Mouse (Mus musculus): Measurements from ENCODE around the gene Lpp. TPM values are rescaled to one million over a fixed set of nuclear protein-coding genes. Genes with fewer than 3 reads are reported as not detected.

Lpp gene
- total RNA-seq, 2 experiments from 2014 or later = 1.2 to 3.8 TPM

- ATAC-seq (replicated peaks; ENCODE audit: poor library complexity) = no peak
Observed at GRCm38 (mm10) chr16:24836550-24836949, 443.2 kb downstream of the Lpp start.

GRCm38 (mm10) chr16:24839018-24839417, 445.7 kb downstream of the Lpp start:
- no peak for ATAC-seq (replicated peaks; ENCODE audit: poor library complexity)

- ATAC-seq (replicated peaks; ENCODE audit: poor library complexity) = no peak
Observed at GRCm38 (mm10) chr16:24840073-24840472, 446.8 kb downstream of the Lpp start.

GRCm38 (mm10) chr16:24846141-24846540, 452.8 kb downstream of the Lpp start:
- ATAC-seq (replicated peaks; ENCODE audit: poor library complexity) = no peak

GRCm38 (mm10) chr16:24859509-24860140, 466.3 kb downstream of the Lpp start:
- peak; percentile 90 for ATAC-seq (replicated peaks; ENCODE audit: poor library complexity)

GRCm38 (mm10) chr16:24860445-24860844, 467.1 kb downstream of the Lpp start:
- peak; percentile 17; the same call in 1 of the 2 replicates for ATAC-seq (replicated peaks; ENCODE audit: poor library complexity)

GRCm38 (mm10) chr16:24861374-24861773, 468.1 kb downstream of the Lpp start:
- ATAC-seq (replicated peaks; ENCODE audit: poor library complexity) = no peak

GRCm38 (mm10) chr16:24874235-24874634, 480.9 kb downstream of the Lpp start:
- ATAC-seq (replicated peaks; ENCODE audit: poor library complexity) = no peak

- no peak for ATAC-seq (replicated peaks; ENCODE audit: poor library complexity)
Observed at GRCm38 (mm10) chr16:24875661-24876060, 482.4 kb downstream of the Lpp start.

- no peak for ATAC-seq (replicated peaks; ENCODE audit: poor library complexity)
Observed at GRCm38 (mm10) chr16:24878977-24879376, 485.7 kb downstream of the Lpp start.

GRCm38 (mm10) chr16:24880698-24881097, 487.4 kb downstream of the Lpp start:
- no peak for ATAC-seq (replicated peaks; ENCODE audit: poor library complexity)

- ATAC-seq (replicated peaks; ENCODE audit: poor library complexity) = no peak
Observed at GRCm38 (mm10) chr16:24881981-24882775, 488.9 kb downstream of the Lpp start.

GRCm38 (mm10) chr16:24884017-24884416, 490.7 kb downstream of the Lpp start:
- 0 out of 2 replicates have a peak, but pooled peaks have one; percentile 57 for ATAC-seq (replicated peaks; ENCODE audit: poor library complexity)

- ATAC-seq (replicated peaks; ENCODE audit: poor library complexity) = no peak
Observed at GRCm38 (mm10) chr16:24886346-24886745, 493.0 kb downstream of the Lpp start.

GRCm38 (mm10) chr16:24886943-24887342, 493.6 kb downstream of the Lpp start:
- no peak for ATAC-seq (replicated peaks; ENCODE audit: poor library complexity)

- peak; percentile 90 for ATAC-seq (replicated peaks; ENCODE audit: poor library complexity)
Observed at GRCm38 (mm10) chr16:24891453-24891852, 498.1 kb downstream of the Lpp start.

- ATAC-seq (replicated peaks; ENCODE audit: poor library complexity) = no peak
Observed at GRCm38 (mm10) chr16:24895160-24895559, 501.9 kb downstream of the Lpp start.

GRCm38 (mm10) chr16:24897641-24898040, 504.3 kb downstream of the Lpp start:
- no peak for ATAC-seq (replicated peaks; ENCODE audit: poor library complexity)

GRCm38 (mm10) chr16:24900241-24900796, 507.0 kb downstream of the Lpp start:
- ATAC-seq (replicated peaks; ENCODE audit: poor library complexity) = no peak

GRCm38 (mm10) chr16:24901139-24901859, 508.0 kb downstream of the Lpp start:
- no peak for ATAC-seq (replicated peaks; ENCODE audit: poor library complexity)

GRCm38 (mm10) chr16:24902111-24902510, 508.8 kb downstream of the Lpp start:
- ATAC-seq (replicated peaks; ENCODE audit: poor library complexity) = no peak

All from megakaryocyte progenitor cell, adult 5-6 weeks (primary cell).